Mouse (Mus musculus): ENCODE results near the gene Efcab12.
A peak's percentile ranks its signal among the peaks of the same experiment; 100 is the strongest.
"Not testable (repeated sequence)": the region's sequence is repeated elsewhere in the genome, so short reads cannot be mapped to it uniquely, and the experiment has no call there.

The Efcab12 gene

DNA sequence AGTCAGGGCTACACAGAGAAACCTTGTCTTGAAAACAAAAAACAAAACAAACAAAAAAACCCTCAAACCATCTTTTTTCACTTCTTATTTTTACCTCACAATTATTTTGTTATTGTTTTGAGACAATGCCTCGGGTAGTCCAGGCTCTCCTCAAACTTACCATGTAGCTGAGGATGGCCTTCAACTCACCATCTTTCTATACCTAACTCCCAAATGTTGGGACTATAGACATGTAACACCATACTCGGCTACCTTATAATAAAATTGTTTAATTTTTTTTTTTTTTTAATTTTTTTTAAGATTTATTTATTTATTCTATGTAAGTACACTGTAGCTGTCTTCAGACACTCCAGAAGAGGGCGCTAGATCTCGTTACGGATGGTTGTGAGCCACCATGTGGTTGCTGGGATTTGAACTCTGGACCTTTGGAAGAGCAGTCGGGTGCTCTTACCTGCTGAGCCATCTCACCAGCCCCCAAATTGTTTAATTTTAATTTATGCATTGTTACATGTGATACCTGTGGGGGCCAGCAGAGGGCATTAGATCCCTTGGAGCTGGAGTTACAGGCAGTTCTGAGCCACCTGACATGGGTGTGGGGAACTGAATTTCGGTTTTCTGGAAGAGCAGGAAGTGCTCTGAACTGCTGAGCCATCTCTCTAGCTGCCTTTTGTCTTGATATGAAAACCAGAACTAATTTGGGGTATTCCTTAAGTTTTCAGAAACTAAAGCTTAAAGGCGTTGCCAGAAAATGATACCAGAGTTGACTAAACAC, 8.6 kb upstream of the Efcab12 start:
- DNase-seq (ENCODE audit: extremely low read depth, low read depth, low spot score) = no peak

DNA sequence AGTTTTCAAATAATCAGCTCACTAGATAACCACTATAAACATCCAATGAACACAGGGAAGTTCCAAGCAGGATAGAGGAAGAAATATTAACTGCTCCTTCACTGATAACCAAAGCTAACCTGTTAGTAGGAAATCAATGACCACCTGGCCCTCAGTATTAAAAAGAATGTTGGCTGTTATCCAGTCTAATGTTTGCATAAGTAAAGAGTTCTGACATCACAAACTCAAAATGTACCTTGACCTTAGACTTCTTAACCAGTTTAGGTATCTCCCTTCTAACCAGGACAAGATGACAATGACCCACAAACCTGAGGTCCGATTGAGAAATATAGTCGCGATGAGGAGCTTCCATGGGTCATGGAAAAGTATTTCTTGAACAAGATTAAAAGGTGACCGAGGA, 6.8 kb upstream of the Efcab12 start:
- no peak for DNase-seq (ENCODE audit: extremely low read depth, low read depth, low spot score)

DNA sequence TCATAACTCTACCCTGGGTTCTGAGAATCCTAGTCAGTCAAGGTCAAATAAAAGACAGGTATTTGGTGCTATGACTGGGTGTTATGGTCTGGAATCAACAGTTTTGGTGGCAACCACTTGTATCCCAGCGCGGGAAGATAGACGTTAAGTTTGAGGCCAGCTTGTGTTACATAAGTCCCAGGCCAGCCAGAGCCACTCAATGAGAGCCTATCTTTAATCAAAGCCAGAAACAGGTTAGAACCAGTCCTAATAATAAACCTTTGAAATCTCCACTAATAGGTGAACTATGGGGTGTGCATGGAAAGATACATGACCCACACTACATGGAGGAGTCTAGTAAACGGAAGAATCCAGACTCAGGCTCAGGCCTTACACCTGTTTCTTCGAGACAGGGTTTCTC, 533 bp upstream of the Efcab12 start:
- DNase-seq (ENCODE audit: extremely low read depth, low read depth, low spot score) = no peak

DNA sequence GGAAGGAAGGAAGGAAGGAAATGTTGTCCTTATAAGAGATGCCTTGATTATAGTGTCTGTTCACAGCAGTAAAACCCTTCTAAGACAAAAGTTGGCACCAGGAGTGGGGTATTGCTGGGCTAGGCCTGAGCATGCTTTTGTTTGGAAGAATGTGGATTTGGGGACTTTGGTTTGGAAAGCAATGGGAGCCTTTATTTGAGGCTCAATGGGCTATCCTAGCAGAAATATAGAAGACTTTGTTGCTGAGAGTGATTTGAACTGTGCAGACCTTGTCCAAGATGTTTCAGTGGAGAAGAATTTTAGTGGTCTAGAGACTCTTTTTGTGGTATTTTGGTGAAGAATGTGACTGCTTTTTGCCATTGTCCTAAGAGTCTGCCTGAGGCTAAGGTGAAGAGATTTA, 4.4 kb downstream of the Efcab12 start:
- DNase-seq (ENCODE audit: extremely low read depth, low read depth, low spot score) = no peak

DNA sequence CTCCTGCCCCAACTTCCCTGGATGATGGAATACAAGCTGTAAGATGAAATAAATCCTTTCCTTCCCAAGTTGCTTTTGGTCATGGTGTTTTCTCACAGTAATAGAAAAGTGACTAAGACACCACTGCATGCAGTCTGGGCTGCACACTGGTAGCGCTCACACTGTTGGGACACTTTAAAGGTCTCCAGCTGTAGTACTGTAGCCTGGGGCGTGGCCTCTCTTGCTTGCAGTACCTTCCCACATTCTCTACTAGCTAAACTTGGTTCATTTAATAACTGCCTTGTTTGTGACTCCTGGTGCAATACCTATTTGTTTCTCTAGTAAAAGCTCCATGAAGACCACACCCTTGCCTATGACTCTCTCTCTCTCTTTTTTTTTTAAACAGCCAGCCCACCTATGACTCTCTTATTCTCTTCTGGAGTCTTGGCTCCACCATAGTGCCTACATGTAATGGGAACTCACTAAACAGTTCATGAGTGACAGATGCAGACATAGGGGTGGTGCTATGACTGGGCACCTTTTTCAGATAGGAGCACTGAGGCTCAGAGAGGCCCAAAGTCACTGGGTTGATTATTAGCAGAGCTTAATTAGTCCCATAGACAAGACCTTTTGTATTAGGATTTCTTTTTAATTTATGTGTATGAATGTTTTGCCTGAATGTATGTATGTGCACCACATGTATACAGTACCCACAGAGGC, 5.9 kb downstream of the Efcab12 start:
- no peak for DNase-seq (ENCODE audit: extremely low read depth, low read depth, low spot score)

DNA sequence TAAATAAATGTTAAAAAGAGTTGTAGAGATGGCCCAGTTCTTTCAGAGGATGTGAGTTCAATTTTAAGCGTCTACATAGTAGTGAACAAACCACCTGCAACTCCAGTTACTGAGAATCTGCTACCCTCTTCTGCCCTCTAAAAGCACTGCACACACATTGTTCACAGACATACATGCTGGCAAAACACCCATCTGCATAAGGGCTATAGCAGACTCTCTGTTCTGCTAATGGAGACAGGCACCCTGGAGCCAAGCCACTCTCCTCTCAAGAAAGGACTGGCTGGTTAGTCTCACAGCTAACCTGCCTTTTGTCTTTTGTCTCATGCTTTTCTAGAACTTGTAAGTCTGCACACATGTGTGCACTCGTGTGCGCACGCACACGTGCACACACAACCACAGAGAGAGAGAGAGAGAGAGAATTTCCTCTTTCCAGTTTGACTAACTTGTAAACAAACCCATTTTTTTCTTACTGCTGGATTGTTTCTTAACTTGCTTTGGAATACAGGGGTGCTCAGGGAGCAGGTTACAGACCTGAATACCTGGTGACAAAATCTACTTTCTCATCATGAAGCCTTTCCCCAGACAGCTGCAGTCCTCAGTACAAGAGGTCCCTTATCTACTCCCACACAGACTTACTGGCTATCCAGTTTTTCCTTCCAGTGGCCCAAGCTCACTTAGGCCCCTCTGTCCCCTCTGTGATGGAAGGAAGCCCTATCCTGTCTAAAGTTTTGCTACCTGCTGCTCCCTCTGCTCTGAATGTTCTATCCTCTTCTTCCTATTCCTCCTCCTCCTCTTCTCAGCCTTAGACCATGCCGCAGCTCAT, 7.2 kb downstream of the Efcab12 start:
- DNase-seq (ENCODE audit: extremely low read depth, low read depth, low spot score) = no peak

DNA sequence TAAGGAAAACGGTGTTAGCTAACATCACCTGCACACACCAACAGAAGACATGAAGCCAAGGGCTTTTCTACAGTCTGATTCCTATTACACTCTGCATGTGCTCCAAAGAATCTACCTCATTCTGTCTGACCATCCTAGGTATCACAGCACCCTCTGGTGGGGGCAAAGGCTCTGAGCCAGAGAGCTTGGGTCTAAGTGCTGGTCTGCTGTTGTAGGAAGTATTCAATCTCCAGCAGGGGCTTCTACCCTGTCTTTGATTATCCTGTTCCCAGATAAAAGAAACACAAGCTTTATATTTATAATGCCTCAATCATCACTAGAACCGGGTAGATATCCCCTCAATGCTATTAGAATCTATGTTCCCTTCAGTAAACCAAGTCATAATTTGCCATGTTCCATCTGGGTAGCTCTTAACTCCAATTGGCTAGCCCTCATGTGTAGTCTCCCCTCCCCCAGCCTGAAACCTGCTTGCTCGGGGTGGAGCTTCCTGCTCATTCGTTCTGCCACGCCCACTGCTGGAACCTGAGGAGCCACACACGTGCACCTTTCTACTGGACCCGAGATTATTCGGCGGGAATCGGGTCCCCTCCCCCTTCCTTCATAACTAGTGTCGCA, 14.3 kb downstream of the Efcab12 start:
- not testable (repeated sequence) for DNase-seq (ENCODE audit: extremely low read depth, low read depth, low spot score)

DNA sequence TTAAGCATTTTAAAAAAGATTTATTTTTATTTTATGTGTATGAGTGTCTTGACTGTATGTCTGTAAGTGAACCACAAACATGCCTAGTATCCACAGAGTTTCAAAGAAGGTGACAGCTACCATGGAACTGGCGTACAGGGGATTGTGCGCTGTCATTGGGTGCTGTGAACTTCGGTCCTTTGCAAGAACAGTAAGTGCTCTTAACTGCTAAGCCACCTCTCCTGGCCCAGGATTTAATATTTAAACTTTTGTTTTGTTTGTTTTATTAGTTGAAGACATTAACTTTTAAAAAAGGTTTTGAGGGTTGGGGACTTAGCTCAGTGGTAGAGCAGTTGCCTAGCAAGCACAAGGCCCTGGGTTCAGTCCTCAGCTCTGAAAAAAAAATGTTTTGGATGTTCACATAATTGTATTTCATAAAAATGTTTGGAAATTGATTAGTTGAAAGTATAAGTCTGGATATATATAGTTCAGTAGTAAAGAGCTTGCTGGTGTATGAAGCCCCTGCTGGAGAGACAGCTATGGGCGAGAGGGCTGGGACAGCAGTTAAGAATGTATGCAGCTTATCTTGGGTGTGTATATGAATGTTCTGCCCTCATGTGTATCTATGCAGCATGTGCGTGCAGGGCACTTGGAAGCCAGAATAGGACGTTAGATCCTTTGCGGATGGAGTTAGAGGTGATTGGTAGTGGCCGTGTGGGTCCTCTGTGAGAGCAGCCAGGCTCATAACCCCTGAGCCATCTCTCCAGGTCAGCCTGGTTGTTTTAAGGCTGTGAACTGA, 16.8 kb downstream of the Efcab12 start:
- no peak for DNase-seq (ENCODE audit: extremely low read depth, low read depth, low spot score)

DNA sequence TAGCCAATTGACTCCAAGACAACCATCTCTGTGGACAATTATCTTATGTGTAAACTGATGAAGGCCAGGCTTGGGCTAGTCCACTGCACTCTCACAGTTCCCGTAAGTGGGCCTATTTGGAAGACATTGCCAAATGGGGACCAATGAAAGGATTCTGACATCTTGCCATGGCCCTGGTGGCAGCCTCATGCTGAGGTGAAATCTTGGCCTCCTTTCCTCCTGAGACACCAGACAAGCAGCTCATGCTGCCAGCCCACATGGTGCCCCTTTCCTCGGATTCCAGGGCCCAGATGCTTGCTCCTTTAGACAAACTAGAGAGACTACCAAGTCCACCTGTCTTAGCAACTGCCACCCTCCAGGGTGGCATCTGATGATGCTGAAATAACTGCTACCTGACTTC, 20.1 kb downstream of the Efcab12 start:
- DNase-seq (ENCODE audit: extremely low read depth, low read depth, low spot score) = no peak

DNA sequence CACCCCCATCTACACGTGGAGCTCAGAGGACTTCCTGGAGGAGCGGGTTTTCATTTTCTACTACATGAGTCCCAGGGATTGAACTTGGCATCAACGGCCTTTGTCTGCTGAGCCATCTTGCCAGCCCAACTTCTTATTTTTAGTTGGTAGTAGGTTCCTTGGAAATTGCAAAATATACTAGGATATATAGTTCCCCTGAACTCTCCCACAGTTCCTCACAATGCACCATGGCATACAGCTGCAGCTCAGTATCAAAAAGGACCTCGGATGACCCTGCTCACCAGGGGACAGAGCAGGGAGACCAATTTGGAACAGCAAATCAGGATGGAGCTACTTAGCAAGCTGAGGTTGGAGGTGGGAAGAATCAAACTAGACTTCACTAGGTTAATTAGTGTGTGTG, 23.2 kb downstream of the Efcab12 start:
- no peak for DNase-seq (ENCODE audit: extremely low read depth, low read depth, low spot score)

DNA sequence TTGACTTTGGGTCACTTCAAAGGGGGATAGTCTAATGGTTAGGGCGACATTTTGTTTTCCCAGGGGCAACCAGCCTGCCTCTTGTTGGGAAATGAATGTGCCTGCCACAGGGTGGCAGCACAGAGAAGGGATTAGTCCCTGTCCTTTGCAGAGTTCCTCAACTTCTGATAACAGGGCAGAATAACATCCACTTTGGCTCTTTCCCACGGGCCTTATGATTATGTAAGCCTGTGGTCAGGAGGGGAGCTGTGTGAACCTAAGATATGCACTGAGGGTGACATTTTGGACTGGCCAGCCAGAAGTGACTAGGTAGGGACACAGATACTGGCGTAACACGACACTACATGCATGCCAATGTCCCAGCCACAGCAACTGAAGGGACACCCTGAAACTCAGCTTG, 24.1 kb downstream of the Efcab12 start:
- DNase-seq (ENCODE audit: extremely low read depth, low read depth, low spot score) = no peak

DNA sequence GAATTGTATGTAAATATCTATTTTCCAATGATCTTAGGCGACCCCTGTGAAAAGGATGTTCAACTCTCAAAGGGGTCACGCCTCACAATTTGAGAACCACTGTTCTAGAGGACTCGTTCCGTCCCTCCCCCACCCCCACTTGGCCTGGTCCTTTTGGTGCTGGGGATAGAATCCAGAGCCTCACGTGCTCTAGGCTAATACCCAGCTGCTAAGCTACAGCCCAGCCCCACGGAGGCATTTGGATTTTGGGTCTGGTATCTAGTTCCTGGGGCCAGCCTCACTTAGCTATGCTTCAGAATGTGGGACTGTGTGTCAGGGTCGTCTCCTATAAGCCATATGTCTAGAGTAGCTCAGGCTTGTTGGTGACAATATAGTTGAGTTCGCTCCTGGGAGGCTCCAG, 26.6 kb downstream of the Efcab12 start:
- no peak for DNase-seq (ENCODE audit: extremely low read depth, low read depth, low spot score)

DNA sequence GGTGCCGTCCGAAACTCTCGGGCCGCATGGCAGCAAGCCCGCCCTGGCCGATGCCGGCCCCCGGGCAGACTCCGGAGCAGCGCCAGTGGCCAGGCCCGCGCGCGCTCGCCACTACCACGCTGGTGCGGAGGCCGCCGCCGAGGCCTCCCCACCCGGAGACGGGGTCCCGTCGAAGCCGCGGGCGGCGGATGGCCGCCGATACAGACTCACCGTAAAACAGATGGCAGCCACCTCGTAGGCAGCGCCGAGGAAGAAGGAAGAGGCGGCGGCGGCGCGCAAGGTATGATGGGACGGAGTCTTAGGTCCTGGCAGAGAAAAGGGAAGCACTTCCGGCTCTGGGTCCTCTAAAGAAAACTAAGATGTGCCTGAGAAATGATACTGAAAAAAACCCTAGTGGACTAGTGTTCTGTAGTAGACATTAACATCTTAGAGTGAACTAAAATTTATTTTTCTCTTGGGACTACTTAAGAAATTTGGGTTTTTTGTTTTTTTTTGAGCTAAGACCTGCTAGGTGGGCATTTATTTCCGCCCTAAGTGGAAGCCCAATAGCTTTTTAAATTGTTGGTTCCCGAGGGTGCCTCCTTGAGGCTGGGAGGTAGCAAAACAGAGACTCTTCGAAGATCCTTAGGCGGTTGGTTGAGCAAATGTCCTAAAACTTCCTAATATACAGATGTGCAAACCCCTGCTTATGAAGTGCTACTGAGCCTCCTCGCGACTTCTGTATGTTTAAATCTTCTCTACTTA, 29.6 kb downstream of the Efcab12 start, which contains the start of gene Rpl32:
Gene Rpl32, minus strand, starts transcription at position 260 of the 744 bp plus-strand sequence.
- peak; percentile 63 for DNase-seq (ENCODE audit: extremely low read depth, low read depth, low spot score)

DNA sequence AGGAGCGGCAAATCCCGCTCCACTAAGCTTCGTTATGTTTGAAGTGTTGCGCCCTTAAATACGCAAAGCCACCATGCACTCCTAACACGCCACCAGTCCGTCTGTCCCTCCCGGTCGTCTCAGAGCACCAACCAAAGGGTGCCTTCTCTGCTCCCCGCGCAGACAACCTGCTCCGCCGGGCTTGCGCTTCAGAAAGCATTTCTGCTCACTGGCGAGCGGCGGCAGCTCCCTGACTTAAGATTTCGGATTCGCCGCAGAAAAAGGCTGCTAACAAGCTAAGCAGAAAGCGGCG, 30.1 kb downstream of the Efcab12 start:
- DNase-seq (ENCODE audit: extremely low read depth, low read depth, low spot score) = no peak

DNA sequence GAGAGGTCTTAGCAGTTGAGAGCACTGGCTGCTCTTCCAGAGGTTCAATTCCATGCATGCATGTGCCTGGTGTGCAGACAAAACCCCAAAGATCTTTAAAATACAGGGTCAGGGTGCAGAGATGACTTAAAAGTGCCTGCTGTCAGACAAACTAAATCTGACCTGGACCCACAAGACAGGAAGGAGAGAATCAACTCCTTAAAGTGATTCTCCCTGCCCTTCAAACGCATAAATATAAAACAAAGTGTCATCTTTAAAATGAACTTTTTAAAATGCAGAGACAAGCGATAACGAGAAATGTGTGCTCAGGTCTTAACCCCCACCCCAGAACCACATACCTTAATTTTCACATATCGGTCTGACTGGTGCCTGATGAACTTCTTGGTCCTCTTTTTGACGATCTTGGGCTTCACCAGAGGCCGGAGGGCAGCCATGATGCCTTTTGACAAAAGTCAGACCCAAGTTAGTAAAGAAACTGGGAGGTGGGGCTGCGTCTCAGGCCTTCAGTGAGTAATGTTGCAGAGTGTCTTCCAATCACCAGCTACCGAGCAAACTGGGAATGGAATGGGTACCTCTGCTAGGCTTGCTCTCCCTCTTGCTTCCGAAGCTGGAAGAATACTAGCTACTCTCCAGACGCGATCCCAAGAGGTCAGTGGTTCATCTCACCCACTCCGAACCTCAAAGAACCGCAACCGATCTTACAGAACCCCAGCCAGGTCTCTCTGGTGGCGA, 30.6 kb downstream of the Efcab12 start:
- no peak for DNase-seq (ENCODE audit: extremely low read depth, low read depth, low spot score)

DNA sequence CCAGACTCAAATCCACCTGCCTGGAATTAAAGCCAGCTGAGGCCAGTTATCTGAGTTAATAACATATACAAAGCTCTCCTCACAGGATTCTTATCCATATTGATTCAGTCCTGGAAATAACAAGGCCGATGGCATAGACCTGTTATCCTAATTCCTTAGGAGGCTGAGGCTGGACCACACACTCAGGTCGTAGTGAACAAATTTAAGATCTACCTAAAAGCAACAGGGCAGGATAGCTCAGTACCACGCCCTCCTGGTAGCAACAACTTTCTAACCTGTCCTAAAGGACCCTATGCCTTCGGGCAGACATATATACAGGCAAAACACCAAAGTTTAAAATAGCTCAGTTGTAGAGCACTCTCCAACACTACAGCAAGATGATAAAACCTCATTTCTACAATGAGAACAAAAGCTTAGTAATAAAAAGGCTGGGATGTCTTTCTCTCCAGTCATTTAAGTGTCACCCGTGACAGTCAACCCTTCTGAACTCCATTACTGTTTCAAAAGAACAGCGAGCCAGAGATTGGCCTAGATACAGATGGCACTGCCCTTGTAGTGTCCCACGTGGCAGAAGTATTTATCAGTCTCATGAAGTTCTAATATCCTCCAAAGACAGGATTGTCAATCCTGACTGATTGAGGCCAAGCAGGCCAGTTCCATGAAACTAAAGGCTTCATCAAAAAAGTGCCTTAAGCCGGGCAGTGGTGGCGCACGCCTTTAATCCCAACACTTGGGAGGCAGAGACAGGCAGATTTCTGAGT, 33.6 kb downstream of the Efcab12 start:
- DNase-seq (ENCODE audit: extremely low read depth, low read depth, low spot score) = no peak

DNA sequence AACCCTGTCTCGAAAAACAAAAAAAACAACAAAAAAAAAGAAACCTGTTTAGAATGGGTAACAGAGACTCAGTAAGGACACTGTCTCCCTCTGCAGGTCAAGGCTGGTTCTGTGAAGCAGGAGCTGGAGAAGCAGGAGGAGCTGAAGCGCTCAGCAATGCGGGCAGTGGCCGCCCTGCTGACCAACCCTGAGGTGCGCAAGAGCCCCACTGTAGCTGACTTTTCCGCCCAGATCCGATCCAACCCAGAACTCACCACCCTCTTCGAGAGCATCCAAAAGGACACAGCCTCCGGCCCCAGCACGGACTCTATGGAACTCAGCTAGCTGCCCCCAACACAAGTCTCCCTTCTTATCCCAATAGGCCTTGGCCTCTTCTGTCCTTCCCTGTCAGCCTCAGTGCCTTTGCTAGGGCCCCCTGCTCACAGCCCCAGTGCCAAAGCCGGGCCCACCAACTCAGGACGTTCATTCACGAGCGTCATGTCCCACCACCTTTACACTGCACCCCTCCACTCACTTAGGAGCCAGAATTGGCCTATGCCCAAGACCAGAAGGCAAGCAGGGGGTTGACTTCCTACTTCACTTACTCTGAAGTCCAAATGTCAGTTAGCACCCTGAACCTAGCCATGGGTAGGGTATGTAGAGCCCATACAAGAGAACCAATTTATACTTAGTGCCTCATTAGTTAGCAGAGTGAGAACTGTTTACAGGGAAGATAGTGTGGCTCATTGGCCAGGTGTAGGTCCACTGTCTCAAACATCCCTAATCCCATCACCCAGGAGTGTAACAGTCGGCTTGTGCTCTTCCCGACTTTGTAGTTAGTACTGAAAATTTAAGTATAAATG, 34.5 kb downstream of the Efcab12 start:
- DNase-seq (ENCODE audit: extremely low read depth, low read depth, low spot score) = no peak

DNA sequence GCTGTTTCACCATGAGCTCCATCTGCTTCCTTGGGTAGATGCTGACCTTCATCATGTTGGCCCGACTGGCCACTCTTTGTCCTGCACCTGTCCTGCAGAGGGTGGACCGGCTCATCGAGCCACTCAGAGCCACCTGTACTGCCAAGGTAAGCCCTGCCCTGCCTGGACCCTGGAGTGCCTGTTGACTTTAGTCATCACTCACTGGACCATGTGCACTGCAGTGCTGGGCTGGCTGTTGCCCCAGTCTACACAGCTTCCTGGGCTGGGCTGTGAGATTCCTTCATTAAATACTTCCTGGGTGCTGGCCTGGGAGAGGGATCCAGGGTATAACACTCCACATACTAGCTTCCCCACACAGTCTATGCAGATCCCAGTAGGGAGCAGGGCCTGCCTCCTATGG, 36.4 kb downstream of the Efcab12 start:
- no peak for DNase-seq (ENCODE audit: extremely low read depth, low read depth, low spot score)
